Mouse (Mus musculus) lung, adult 2 months (tissue): ENCODE measurements around the gene Tmem174.

ENCODE experiments used
- CTCF ChIP-seq: fragments of 200-500 bp; IDR thresholded peaks from 2 replicates; pipeline ENCODE4 v1.5.1; 2011; ENCODE audit warnings: mild to moderate bottlenecking, low read length, control low read depth; ENCODE audit not compliant: insufficient read depth
- POLR2A ChIP-seq: fragments of 200-500 bp; IDR thresholded peaks from 2 replicates; pipeline ENCODE4 v1.6.1; 2011; ENCODE audit warnings: low read depth, mild to moderate bottlenecking, control low read depth, low read length, borderline replicate concordance; ENCODE audit errors: extremely low read depth

GRCm38 (mm10) chr13:98632306-98632942 is 4.8 kb downstream of the Tmem174 start:
- TF ChIP-seq CTCF, result no peak
- TF ChIP-seq POLR2A, result no peak
